12 mouse cellular contexts compared by ENCODE assay signal in genomic region chr2:30261921-30262839, GRCm38 (mm10). TPM values are rescaled to one million over a fixed set of nuclear protein-coding genes. Genes with fewer than 3 reads are reported as not detected.
DNase-seq lines count a peak whose midpoint lies in the region; ATAC-seq and TF ChIP-seq lines count a peak whose summit lies in the region.
"Had no signal": no experiment of that assay in that cellular context is flagged by ENCODE, and none has a peak within 500 bp of the region (broad histone marks: within the 10 kb centered on the region; RNA-seq: fewer than 3 reads in every experiment).

No protein-coding gene starts in this region.

- H3K4me3 ChIP-seq in E14TG2a.4 (replicated peaks; ENCODE audit: low read length): peak overlapping the region; percentile 60
- no peak overlapping the region for H3K4me3 ChIP-seq in heart, embryonic 15.5 days

- peaks cover 97% of the 10 kb centered on the region for H3K4me1 ChIP-seq in E14TG2a.4 (replicated peaks; ENCODE audit: low read depth, low read length)
- peaks cover 87% of the 10 kb centered on the region for H3K4me1 ChIP-seq in heart, embryonic 15.5 days (replicated peaks)

- peak overlapping the region; percentile 53 for H3K27ac ChIP-seq in heart, embryonic 15.5 days

- WGBS in heart, embryonic 15.5 days: 88% methylated on average over 18 of the region's 18 CpGs

- H3K9me3 ChIP-seq in E14TG2a.4 (ENCODE audit: low read length): no peaks in the 10 kb centered on the region
- no peaks in the 10 kb centered on the region for H3K9me3 ChIP-seq in heart, embryonic 15.5 days (replicated peaks)

- no peak for ATAC-seq in cerebellum, adult (ENCODE audit: insufficient number of reproducible peaks, low FRiP score, low TSS enrichment)
- no peak for ATAC-seq in heart, embryonic 15.5 days (replicated peaks; ENCODE audit: insufficient number of reproducible peaks, insufficient read depth, low FRiP score, low read depth)
- ATAC-seq: intestine, embryonic 16.5 days had no signal

- no peaks in the 10 kb centered on the region for H3K27me3 ChIP-seq in E14TG2a.4 (ENCODE audit: insufficient read depth, low read length)
- no peaks in the 10 kb centered on the region for H3K27me3 ChIP-seq in heart, embryonic 15.5 days

- H3K9ac ChIP-seq in heart, embryonic 15.5 days: no peak overlapping the region

- H3K4me2 ChIP-seq in heart, embryonic 15.5 days: no peak overlapping the region

- peaks cover 73% of the 10 kb centered on the region for H3K36me3 ChIP-seq in E14TG2a.4 (ENCODE audit: insufficient read depth, low read length)
- peaks cover 37% of the 10 kb centered on the region for H3K36me3 ChIP-seq in heart, embryonic 15.5 days

- TF ChIP-seq CTCF in E14TG2a.4 (conservative IDR thresholded peaks at IDR 0.05; ENCODE audit: low read length): no peak

- peak; percentile 33 for DNase-seq in cerebellum, adult 8-10 months
- DNase-seq in kidney, adult 11 months: peak; percentile 14
- no peak for DNase-seq in kidney, adult 8-10 months
- DNase-seq in adrenal gland, postnatal 25 days: no peak
- no peak for DNase-seq in urinary bladder, postnatal 36 days (ENCODE audit: low spot score in 2 of 2)

RNA-seq across cellular contexts. Expression of gene Phyhd1, which starts 3.8 kb away (rescaled TPM):
- 8.4 and 10.1 TPM in 2 replicates for polyA plus RNA-seq in heart, embryonic 15.5 days (2015; fragmentation: Nextera tagmentation; extraction: Ambion mirVana)
- total RNA-seq in adrenal gland, postnatal 25 days (2021): 9.6 and 18.1 TPM in 2 replicates

RNA-seq across cellular contexts. Expression of gene Gm28038, which starts 18.7 kb away (rescaled TPM):
- not detected in 2 replicates for polyA plus RNA-seq in heart, embryonic 15.5 days (2015; fragmentation: Nextera tagmentation; extraction: Ambion mirVana)
- not detected in 2 replicates for total RNA-seq in adrenal gland, postnatal 25 days (2021)
- polyA plus RNA-seq: embryonic facial prominence, embryonic 11.5 days; intestine, embryonic 16.5 days; stomach, embryonic 14.5 days; urinary bladder, adult 2 months had no signal

RNA-seq across cellular contexts. Expression of gene Gm28035, which starts 21.8 kb away (rescaled TPM):
- 0.33 and 0.38 TPM in 2 replicates for polyA plus RNA-seq in heart, embryonic 15.5 days (2015; fragmentation: Nextera tagmentation; extraction: Ambion mirVana)
- total RNA-seq in adrenal gland, postnatal 25 days (2021): 1.5 and 2.9 TPM in 2 replicates

RNA-seq across cellular contexts. Expression of gene Dolk, which starts 24.0 kb away (rescaled TPM):
- polyA plus RNA-seq in heart, embryonic 15.5 days (2015; fragmentation: Nextera tagmentation; extraction: Ambion mirVana): 26.9 and 32.0 TPM in 2 replicates
- total RNA-seq in adrenal gland, postnatal 25 days (2021): 39.7 and 47.3 TPM in 2 replicates

RNA-seq across cellular contexts. Expression of gene Nup188, which starts 24.0 kb away (rescaled TPM):
- 15.8 and 23.4 TPM in 2 replicates for polyA plus RNA-seq in heart, embryonic 15.5 days (2015; fragmentation: Nextera tagmentation; extraction: Ambion mirVana)
- total RNA-seq in adrenal gland, postnatal 25 days (2021): 38.0 and 38.9 TPM in 2 replicates

Comparison
In these comparisons a context has a peak if more than half of its experiments do, and no peak if none do; other contexts are left out.
1. DNase-seq: peak in cerebellum, adult 8-10 months (single experiment) and kidney, adult 11 months (single experiment); none in kidney, adult 8-10 months (0 of 2), adrenal gland, postnatal 25 days (single experiment) and urinary bladder, postnatal 36 days (0 of 2).